Mouse (Mus musculus): ENCODE results near the gene Chd5.

Chd5 gene

DNA sequence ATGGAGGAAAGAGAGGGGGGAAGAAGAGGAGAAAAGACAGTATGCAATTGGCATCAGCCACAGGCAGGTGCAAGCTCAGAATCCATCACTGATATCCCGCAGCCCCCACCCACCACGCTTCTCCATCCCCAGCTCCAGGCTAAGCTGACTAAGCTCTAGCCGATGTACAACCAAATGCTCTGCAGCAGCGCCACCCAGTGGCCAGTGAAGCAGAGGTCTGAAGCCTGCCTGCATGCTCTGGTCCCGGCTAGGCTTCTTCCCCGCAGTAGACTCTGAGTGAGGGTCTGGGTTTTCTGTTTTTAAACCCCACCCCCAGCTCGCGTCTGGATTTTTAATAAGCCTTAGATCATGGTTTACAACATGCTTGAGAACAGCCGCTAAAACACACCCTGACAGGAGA is 96.4 kb downstream of the Chd5 start:
- DNase-seq (ENCODE audit: low spot score in 2 of 2): peak; percentile 97

DNA sequence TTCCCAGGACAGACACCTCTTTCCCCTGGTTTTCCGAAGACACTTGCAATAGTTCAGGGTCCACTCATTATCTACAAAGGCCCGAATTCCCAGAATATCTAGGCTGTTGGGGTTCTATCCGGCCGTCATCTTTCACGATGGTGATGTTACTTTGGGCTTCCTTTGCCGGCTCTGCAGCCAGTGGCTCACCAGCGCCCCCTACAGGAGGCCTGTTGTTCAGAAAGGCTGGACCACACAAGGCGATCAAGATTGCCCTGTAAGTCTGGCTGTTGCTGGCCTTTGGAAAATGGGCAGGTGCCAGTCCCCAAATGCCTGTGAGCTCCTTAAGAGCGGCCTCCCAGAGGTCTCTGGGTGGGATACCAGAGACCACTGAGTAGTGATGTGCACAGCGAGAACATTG is 96.8 kb downstream of the Chd5 start:
- peak; percentile 85 to 91 for DNase-seq (ENCODE audit: low spot score in 2 of 2)
